Mouse (Mus musculus): ENCODE measurements around the gene Nos1ap. TPM values are rescaled to one million over a fixed set of nuclear protein-coding genes. Genes with fewer than 3 reads are reported as not detected.

The Nos1ap gene
- polyA plus RNA-seq, 1 experiment from 2014 or later = 13.0 TPM

DNA sequence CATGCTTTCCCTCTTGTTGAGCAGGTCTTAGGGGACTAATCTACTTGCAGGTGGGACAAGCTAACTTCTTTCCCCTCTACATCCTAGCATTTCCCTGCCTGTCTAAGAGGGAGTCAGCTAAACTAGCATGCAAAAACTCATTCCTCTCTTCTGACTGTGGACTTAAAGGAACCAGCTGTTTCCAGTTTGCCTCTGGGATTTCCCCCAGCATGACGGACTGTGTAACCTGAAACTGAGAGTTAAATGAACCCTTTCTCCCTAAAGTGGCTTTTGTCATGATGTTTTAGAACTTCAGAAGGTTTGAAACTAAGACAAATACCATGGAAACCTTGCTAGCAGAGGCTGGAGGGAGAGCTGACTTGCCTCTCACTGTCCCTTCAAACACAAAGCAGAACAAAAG, 127.5 kb downstream of the Nos1ap start:
- Histone ChIP-seq H3K4me2 (ENCODE audit: low read length) (no peak overlapping the region), H3K27me3 (ENCODE audit: control insufficient read depth, insufficient read depth, low read length) (no peaks in the 10 kb centered on the region), H3K27ac (replicated peaks; ENCODE audit: low read depth, low read length) (no peak overlapping the region), H3K9ac (replicated peaks; ENCODE audit: low read length) (no peak overlapping the region), H3K36me3 (ENCODE audit: control insufficient read depth, insufficient read depth, low read length) (no peaks in the 10 kb centered on the region), H3K4me1 (ENCODE audit: control insufficient read depth, insufficient read depth, low read length) (no peaks in the 10 kb centered on the region), H3K4me3 (replicated peaks; ENCODE audit: low read depth, low read length) (no peak overlapping the region), H3K9me3 (ENCODE audit: control insufficient read depth, low read length) (no peaks in the 10 kb centered on the region)
- ATAC-seq (ENCODE audit: low FRiP score, low TSS enrichment) (no peak), DNase-seq (no peak)
- 66% methylated on average over 1 of the region's 1 CpGs for WGBS

DNA sequence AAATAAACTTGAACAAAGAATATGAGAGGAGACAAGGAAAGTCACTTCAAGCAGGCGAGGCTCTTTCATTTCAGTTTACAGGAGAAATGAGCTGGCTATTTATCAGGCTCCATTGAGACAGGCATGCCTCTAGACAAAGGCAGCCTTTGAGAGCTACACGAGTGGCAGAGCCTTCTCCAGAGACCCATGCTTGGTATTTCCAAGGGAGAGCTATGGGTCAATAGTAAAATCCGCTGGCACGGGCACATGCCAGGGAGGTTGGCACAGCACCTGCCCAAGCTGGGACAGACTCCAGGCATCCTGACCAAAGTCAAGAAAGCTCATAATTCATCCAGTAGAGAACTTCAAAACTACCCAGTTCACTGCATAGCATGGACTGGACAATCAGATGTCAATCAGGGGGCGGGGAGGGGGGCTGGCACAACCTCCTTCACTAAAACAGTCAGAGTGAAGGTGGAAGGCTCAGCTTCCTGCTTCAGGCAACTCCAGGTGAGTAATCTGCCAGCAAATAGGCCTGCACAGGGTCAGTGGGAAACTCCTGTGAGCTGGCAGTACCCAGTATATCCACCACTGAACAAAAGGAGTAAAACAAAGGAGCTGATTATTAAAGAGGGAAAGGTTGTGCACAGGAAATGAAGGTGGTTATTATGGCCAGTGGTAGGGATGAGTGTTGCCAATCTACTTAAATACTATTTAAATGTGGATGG, 129.6 kb downstream of the Nos1ap start:
- H3K27ac ChIP-seq (replicated peaks; ENCODE audit: low read depth, low read length) = no peak overlapping the region
- WGBS = 59% methylated on average over 5 of the region's 5 CpGs
- H3K36me3 ChIP-seq (ENCODE audit: control insufficient read depth, insufficient read depth, low read length) = no peaks in the 10 kb centered on the region
- H3K4me1 ChIP-seq (ENCODE audit: control insufficient read depth, insufficient read depth, low read length) = no peaks in the 10 kb centered on the region
- DNase-seq (no peak), ATAC-seq (ENCODE audit: low FRiP score, low TSS enrichment) (no peak)
- H3K27me3 ChIP-seq (ENCODE audit: control insufficient read depth, insufficient read depth, low read length) = no peaks in the 10 kb centered on the region
- H3K9me3 ChIP-seq (ENCODE audit: control insufficient read depth, low read length) = no peaks in the 10 kb centered on the region
- no peak overlapping the region for H3K4me2 ChIP-seq (ENCODE audit: low read length)
- no peak overlapping the region for H3K4me3 ChIP-seq (replicated peaks; ENCODE audit: low read depth, low read length)
- H3K9ac ChIP-seq (replicated peaks; ENCODE audit: low read length) = no peak overlapping the region

DNA sequence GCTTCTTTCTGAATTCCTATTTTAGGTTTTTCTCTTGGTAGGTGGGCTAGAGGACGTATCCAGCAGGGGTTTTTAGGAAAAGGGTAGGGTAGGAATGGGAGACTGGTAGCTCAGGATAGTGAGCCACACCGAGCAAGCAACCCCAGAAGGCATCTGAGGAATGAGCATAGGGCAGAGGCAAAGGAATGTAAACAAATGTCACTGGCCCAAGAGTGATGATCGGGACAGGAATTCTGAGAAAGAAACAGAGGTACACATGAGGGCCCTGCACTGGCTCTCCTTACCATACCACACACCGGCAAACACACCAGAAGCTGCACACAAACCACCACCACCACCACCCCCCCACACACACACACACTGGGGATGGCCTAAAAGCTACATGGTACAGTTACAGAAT, 132.0 kb downstream of the Nos1ap start:
- no peak overlapping the region for H3K9ac ChIP-seq (replicated peaks; ENCODE audit: low read length)
- 79% methylated on average over 4 of the region's 4 CpGs for WGBS
- DNase-seq (no peak), ATAC-seq (ENCODE audit: low FRiP score, low TSS enrichment) (no peak)
- H3K4me3 ChIP-seq (replicated peaks; ENCODE audit: low read depth, low read length) = no peak overlapping the region
- no peaks in the 10 kb centered on the region for H3K4me1 ChIP-seq (ENCODE audit: control insufficient read depth, insufficient read depth, low read length)
- H3K27me3 ChIP-seq (ENCODE audit: control insufficient read depth, insufficient read depth, low read length) = no peaks in the 10 kb centered on the region
- H3K4me2 ChIP-seq (ENCODE audit: low read length) = no peak overlapping the region
- no peak overlapping the region for H3K27ac ChIP-seq (replicated peaks; ENCODE audit: low read depth, low read length)
- no peaks in the 10 kb centered on the region for H3K36me3 ChIP-seq (ENCODE audit: control insufficient read depth, insufficient read depth, low read length)
- H3K9me3 ChIP-seq (ENCODE audit: control insufficient read depth, low read length) = no peaks in the 10 kb centered on the region

DNA sequence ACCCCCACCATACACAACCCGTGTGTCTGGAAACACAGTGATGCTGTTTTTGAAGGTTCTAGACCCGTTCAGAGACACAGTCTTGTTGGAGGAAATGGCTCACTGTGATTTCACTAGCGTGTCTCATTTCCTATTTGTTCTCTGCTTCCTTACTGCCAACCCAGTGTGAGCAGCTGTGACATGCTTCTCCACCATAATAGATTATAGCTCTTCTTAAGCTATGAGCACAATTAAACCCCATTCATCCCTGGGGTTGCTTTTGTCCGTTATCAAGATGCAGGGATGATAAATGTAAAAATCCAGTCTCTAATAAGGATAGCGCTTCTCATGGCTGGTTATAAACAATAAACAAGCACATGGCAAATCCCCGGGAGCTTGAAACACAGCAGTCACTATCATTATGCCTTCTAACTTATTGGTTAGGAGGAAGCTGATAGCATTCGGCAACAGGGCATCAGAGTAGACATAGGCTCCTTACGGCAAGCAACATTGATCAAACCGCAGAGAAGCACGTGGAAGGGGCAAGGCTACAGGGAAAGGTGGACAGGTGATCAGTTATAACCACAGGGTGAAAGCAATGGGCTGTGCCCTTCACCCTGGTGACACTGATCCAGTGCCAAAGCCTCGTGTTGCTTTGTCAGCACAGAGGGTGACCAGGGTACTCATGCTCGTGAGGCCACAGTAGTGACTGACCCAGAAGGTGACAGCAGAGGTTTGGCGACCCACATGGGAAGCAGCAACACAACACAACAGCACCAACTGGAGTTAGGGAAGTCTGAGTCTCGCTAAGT, 133.6 kb downstream of the Nos1ap start:
- no peaks in the 10 kb centered on the region for H3K9me3 ChIP-seq (ENCODE audit: control insufficient read depth, low read length)
- H3K36me3 ChIP-seq (ENCODE audit: control insufficient read depth, insufficient read depth, low read length) = no peaks in the 10 kb centered on the region
- no peak overlapping the region for H3K27ac ChIP-seq (replicated peaks; ENCODE audit: low read depth, low read length)
- no peaks in the 10 kb centered on the region for H3K27me3 ChIP-seq (ENCODE audit: control insufficient read depth, insufficient read depth, low read length)
- DNase-seq (no peak), ATAC-seq (ENCODE audit: low FRiP score, low TSS enrichment) (no peak)
- H3K9ac ChIP-seq (replicated peaks; ENCODE audit: low read length) = no peak overlapping the region
- WGBS = 86% methylated on average over 14 of the region's 14 CpGs
- H3K4me2 ChIP-seq (ENCODE audit: low read length) = no peak overlapping the region
- no peak overlapping the region for H3K4me3 ChIP-seq (replicated peaks; ENCODE audit: low read depth, low read length)
- no peaks in the 10 kb centered on the region for H3K4me1 ChIP-seq (ENCODE audit: control insufficient read depth, insufficient read depth, low read length)

DNA sequence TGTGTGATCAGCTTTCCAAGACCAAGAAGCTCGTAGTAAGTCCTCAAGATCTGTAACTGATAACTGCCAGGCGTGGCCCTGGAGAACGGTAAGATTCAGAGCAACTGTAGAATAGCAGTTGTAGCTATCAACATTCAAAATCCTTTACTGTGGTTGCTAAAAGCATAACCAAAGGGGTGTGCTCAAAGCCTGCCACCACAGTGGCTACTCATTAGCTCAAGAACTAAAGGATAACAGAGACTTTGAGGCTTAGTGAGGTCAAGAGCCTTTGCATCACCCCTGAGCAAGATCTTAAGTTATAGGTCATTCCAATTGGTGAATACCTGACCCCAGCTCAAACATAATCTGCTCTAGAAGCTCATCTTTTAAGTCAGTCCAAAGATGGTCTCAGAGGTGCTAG, 134.3 kb downstream of the Nos1ap start:
- no peak overlapping the region for H3K9ac ChIP-seq (replicated peaks; ENCODE audit: low read length)
- 94% methylated on average over 3 of the region's 3 CpGs for WGBS
- H3K27ac ChIP-seq (replicated peaks; ENCODE audit: low read depth, low read length) = no peak overlapping the region
- H3K9me3 ChIP-seq (ENCODE audit: control insufficient read depth, low read length) = no peaks in the 10 kb centered on the region
- no peaks in the 10 kb centered on the region for H3K27me3 ChIP-seq (ENCODE audit: control insufficient read depth, insufficient read depth, low read length)
- DNase-seq = no peak
- no peak overlapping the region for H3K4me2 ChIP-seq (ENCODE audit: low read length)
- H3K4me3 ChIP-seq (replicated peaks; ENCODE audit: low read depth, low read length) = no peak overlapping the region
- H3K4me1 ChIP-seq (ENCODE audit: control insufficient read depth, insufficient read depth, low read length) = no peaks in the 10 kb centered on the region
- no peak for ATAC-seq (ENCODE audit: low FRiP score, low TSS enrichment)
- no peaks in the 10 kb centered on the region for H3K36me3 ChIP-seq (ENCODE audit: control insufficient read depth, insufficient read depth, low read length)

DNA sequence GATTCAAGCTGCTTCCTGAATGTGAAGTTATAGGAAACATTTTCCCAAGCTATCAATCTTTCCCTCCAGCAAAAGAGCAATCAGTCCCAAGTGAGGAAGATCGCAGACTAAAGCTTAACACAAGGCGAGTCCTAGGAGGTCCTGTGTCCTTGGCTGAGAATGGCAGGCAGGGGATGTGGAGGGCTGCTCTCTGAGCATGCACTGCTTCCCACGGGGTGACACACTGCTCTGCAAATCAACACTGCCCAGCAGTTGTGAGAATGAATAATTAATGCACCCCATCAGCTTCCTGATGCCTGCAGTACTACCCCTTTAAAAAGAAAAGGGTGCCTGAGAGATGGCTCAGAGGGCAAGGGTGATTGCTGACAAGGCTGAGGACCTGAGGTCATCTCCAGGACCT, 136.2 kb downstream of the Nos1ap start:
- DNase-seq = no peak
- Histone ChIP-seq H3K4me1 (ENCODE audit: control insufficient read depth, insufficient read depth, low read length) (0 out of 2 replicates have a peak, but pooled peaks cover 3% of the 10 kb centered on the region), H3K4me2 (ENCODE audit: low read length) (no peak overlapping the region), H3K27me3 (ENCODE audit: control insufficient read depth, insufficient read depth, low read length) (no peaks in the 10 kb centered on the region), H3K27ac (replicated peaks; ENCODE audit: low read depth, low read length) (no peak overlapping the region; the same call in 1 of the 2 replicates), H3K9ac (replicated peaks; ENCODE audit: low read length) (no peak overlapping the region), H3K9me3 (ENCODE audit: control insufficient read depth, low read length) (no peaks in the 10 kb centered on the region), H3K4me3 (replicated peaks; ENCODE audit: low read depth, low read length) (no peak overlapping the region), H3K36me3 (ENCODE audit: control insufficient read depth, insufficient read depth, low read length) (no peaks in the 10 kb centered on the region)
- 43% methylated on average over 3 of the region's 3 CpGs for WGBS
- ATAC-seq (ENCODE audit: low FRiP score, low TSS enrichment) = no peak

DNA sequence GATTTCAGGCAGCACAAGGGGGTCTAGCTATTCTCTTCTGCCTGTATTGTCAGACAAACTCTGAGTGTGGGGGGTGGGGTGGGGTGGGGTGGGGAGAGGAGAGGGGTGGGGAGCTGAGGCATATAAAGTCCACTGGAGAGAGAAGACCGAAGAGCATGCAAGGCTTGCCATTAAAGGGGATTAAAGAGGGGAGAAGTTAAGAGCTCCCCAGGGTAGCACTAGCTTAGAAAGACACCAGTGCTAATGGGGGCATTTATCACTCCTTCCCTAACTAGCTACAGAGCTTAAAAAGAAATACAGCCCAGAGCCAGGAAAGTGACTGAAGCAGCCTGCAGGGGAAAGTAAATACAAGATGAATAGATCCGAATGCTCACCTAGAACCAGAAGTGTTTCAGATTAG, 141.4 kb downstream of the Nos1ap start:
- no peak for ATAC-seq (ENCODE audit: low FRiP score, low TSS enrichment)
- DNase-seq = no peak

DNA sequence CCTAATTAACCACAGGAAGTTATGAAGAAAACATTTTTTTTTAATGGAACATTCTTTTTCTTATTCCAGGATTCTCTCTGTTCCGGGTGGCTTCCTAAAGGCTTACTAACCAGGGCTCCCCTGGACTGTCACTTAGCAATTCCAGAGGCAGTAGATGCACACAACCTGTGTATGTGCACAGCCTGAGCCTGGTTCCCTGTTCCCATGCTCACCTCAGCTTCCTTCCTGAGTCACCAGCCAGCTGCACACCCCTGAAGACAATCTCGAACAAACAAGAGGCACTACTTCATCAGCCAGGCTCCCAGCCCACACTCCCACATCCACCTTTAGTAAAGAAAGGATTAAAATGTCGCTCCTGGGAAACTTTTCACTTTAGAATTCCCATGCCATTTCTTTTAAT, 144.2 kb downstream of the Nos1ap start:
- DNase-seq (no peak), ATAC-seq (ENCODE audit: low FRiP score, low TSS enrichment) (no peak)
- 48% methylated on average over 3 of the region's 3 CpGs for WGBS
- no peak overlapping the region for H3K9ac ChIP-seq (replicated peaks; ENCODE audit: low read length)
- no peak overlapping the region for H3K4me3 ChIP-seq (replicated peaks; ENCODE audit: low read depth, low read length)
- no peak overlapping the region for H3K27ac ChIP-seq (replicated peaks; ENCODE audit: low read depth, low read length)
- no peaks in the 10 kb centered on the region for H3K27me3 ChIP-seq (ENCODE audit: control insufficient read depth, insufficient read depth, low read length)
- no peaks in the 10 kb centered on the region for H3K36me3 ChIP-seq (ENCODE audit: control insufficient read depth, insufficient read depth, low read length)
- no peaks in the 10 kb centered on the region for H3K9me3 ChIP-seq (ENCODE audit: control insufficient read depth, low read length)
- 0 out of 2 replicates have a peak, but pooled peaks cover 3% of the 10 kb centered on the region for H3K4me1 ChIP-seq (ENCODE audit: control insufficient read depth, insufficient read depth, low read length)
- H3K4me2 ChIP-seq (ENCODE audit: low read length) = no peak overlapping the region

More for the DNA sequence above, 141.4 kb downstream of the Nos1ap start:
- 16% methylated on average over 2 of the region's 2 CpGs for WGBS
- Histone ChIP-seq H3K9ac (replicated peaks; ENCODE audit: low read length) (no peak overlapping the region), H3K4me2 (ENCODE audit: low read length) (no peak overlapping the region), H3K27ac (replicated peaks; ENCODE audit: low read depth, low read length) (no peak overlapping the region), H3K4me1 (ENCODE audit: control insufficient read depth, insufficient read depth, low read length) (0 out of 2 replicates have a peak, but pooled peaks cover 3% of the 10 kb centered on the region), H3K4me3 (replicated peaks; ENCODE audit: low read depth, low read length) (no peak overlapping the region), H3K9me3 (ENCODE audit: control insufficient read depth, low read length) (no peaks in the 10 kb centered on the region), H3K27me3 (ENCODE audit: control insufficient read depth, insufficient read depth, low read length) (no peaks in the 10 kb centered on the region), H3K36me3 (ENCODE audit: control insufficient read depth, insufficient read depth, low read length) (no peaks in the 10 kb centered on the region)

DNA sequence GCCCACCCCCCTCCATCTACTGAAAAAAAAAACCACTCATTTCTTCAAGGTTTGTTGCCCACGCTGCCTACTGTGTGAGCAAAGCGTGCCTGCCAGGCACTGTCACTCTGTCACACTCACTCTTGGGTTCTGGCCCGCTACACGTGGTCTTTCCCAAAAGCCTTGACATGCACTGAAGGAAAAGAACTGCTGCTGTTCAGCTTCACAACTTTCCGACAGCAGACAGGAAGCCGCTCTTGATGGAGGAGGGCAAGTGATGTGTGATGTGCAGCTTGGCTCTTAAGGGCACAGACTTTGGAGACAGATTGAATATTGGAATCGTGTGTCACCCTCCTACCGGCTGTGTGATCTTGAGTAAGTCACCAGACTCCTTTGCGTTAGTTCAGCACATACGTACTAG, 149.3 kb downstream of the Nos1ap start:
- H3K9ac ChIP-seq (replicated peaks; ENCODE audit: low read length) = no peak overlapping the region
- no peaks in the 10 kb centered on the region for H3K9me3 ChIP-seq (ENCODE audit: control insufficient read depth, low read length)
- no peaks in the 10 kb centered on the region for H3K27me3 ChIP-seq (ENCODE audit: control insufficient read depth, insufficient read depth, low read length)
- ATAC-seq (ENCODE audit: low FRiP score, low TSS enrichment) = no peak
- no peak overlapping the region for H3K4me3 ChIP-seq (replicated peaks; ENCODE audit: low read depth, low read length)
- no peak overlapping the region for H3K27ac ChIP-seq (replicated peaks; ENCODE audit: low read depth, low read length)
- H3K36me3 ChIP-seq (ENCODE audit: control insufficient read depth, insufficient read depth, low read length) = no peaks in the 10 kb centered on the region
- no peak for DNase-seq
- H3K4me2 ChIP-seq (ENCODE audit: low read length) = no peak overlapping the region
- WGBS = 92% methylated on average over 10 of the region's 10 CpGs
- H3K4me1 ChIP-seq (ENCODE audit: control insufficient read depth, insufficient read depth, low read length) = no peaks in the 10 kb centered on the region
